Mouse (Mus musculus) liver, embryonic 14.5 days (tissue): ENCODE measurements around the gene Lhx2.

Experiments
- CTCF ChIP-seq: IDR thresholded peaks from 2 replicates; pipeline ENCODE4 v1.5.1; 2016; ENCODE audit warnings: antibody characterized with exemption, low read depth, control low read depth
- EP300 ChIP-seq: IDR thresholded peaks from 2 replicates; pipeline ENCODE4 v1.6.1; 2016; ENCODE audit warnings: antibody characterized with exemption, low read depth

DNA sequence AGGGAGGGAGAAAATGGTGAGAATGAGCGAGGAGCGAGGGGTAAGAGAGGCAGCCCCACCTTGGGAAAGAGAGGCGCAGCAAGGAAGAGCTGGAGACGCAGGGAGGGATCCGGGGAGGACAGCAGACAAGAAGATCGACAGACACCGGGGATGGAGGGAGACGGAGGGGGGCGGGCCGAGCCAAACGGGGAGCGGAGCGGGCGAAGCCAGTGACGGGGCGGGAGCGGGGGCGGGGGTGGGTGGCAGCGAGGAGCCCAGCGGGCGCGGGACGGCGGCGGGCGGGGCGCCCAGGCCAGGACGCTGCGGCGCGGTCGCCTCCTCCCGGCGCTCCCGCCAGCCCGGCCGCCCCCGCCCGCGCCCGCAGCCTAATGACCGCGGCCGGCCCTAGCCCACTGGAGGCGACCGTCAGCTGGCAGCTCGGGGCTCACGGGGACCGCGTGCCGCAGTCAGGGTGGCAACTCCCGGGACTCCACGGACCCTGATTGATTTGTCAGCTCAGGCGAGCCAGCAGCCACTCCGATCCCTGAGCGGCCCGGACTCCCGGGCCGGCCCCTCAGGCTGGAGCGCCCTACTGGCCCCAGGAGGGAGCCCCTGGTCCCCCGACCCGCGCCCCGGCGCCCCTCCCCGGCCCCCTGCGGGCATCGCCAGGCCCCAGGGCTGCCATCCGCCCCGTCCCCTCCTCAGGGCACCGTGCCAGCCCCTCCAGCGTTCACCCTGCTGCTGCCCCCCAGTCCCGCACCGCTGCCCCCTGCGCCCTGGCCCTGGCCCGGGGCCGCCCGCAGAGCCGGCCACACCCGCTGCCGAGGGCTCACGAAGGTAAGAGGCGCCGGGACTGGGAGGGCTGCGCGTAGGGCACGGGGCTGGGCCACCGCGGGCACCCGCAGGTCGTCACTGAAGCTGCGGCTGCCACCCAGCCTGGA is at the start of gene Lhx2:
- TF ChIP-seq CTCF (no peak), EP300 (no peak)
